Mouse (Mus musculus) ovary, postnatal 36 days (tissue): ENCODE data around the gene Nt5c2.

Source experiments
- DNase-seq: peaks from one replicate; pipeline ENCODE4 v3.0.0; 2022; ENCODE audit warnings: low spot score, mixed read lengths

Nt5c2 gene

DNA sequence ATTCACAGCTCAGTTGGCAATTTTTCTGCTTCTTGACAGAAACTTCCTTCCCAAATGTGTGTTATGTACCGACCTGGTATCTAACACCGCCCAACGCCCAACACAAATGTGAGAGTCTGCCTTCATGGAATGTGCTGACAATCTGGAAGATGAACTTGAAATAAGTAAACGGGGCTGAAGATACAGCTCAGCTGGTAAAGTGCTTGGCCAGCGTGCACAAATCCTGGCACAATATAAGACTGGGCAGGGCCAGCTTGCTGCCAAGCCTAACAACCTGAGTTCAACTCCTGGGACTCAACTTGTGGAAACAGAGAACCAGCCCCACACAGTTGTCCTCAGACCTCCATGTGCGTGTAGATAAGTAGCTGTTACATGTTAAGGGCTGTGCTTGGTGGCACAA lies 48.6 kb downstream of the Nt5c2 start:
- no peak for DNase-seq

DNA sequence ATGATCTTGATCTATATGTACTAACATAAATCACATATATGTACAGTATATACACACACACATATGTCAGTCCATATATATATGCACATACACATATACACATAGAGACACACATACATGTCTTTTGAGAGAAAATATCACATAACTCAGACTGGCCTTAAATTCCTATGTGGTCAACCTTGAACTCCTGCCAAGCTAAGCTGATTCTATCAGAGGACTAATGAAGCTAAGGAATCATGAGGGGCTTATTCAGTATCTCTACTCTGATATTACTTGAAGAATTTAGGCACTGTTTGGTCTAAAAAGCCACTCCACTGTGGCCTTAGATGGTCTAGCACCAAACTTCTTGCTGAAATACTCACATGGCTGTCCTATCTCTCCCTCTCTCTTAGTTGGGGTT lies 49.5 kb downstream of the Nt5c2 start:
- DNase-seq: no peak

DNA sequence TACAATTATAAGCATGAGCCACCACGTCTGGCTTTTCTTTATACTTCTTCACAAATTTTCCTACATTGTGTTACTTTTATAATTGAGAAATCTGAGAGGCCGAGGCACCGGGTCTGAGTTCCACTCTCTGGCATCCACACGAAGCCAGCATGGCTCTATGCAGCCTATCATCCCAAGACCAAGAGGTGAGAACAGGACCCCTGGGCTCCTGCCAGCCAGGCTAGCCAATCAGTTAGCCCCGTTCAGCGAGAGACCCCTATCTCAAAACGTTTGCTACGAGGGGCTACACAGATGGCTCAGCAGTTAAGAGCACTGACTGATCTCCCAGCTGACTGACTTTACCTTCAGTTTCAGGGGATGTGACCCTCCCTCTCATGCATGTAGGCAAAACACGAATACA lies 50.6 kb downstream of the Nt5c2 start:
- DNase-seq: no peak

DNA sequence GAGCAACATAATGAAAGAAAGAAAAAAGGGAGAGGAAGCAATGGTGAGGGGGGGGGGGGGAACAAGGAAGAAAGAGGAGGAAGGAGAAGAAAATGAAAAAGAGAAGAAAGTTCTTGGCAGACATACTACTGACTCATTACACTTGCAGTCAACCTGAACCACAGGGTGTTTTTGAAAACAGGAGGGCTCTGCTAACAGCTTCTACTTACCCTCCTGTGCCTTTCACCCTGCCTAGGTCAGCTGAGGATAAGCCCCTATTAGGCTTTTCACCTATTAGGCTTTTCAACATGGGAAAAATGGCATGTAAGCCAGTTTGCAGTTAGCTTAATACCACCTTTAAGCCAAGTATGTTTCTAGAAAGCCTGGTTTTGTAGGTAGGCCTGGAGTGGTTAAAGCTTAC lies 51.5 kb downstream of the Nt5c2 start:
- DNase-seq: no peak

DNA sequence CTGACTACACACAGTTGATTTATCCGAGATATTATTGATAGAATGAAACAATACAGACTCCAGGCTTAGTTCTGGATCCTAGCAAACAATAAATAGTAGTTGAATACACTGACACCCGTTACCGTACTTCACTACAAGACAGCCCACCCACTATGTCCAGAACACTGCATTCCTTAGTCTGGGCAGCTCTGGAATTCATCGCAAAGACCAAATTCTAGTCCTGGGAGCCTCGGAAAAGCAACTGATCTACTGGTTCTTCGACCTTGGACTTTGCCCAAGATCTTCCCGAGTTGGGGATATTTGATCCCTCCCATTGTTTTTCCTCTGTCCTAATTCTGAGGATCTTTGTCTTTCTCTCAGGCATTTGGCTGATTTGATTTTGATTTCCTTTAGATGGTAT lies 52.1 kb downstream of the Nt5c2 start:
- DNase-seq: no peak

DNA sequence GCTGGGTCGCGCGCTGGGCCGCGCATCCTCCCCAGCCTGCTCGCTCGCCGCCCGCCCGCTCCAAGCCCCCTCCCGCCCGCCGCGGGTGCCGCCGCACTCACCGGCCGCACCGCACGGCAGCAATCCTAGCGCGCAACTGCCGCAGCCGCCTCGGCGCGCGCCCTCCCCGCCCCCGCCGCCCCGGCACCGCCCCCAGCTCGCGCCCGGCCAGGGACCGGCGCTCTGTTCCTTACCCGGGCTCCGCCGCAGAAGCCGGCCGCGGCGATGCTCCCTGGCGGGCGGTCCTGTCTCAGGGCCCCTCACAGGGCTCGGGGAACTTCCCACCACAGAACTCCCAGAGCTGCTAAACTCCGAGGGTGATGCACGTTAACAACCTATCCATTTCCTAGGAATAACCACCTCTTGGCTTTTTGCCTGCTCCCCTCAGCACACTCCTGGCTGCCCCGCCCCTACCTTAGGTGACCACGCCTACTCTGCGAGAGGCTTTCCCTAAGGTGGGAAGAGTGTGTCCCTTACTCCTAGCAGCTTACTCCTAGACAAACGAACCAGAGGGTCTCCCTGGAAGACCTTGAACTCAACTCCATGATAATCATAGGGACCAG lies 52.7 kb downstream of the Nt5c2 start:
- peak; percentile 83 for DNase-seq

GRCm38 (mm10) chr19:46961652-46962051 lies 53.3 kb downstream of the Nt5c2 start:
- DNase-seq: peak; percentile 85

DNA sequence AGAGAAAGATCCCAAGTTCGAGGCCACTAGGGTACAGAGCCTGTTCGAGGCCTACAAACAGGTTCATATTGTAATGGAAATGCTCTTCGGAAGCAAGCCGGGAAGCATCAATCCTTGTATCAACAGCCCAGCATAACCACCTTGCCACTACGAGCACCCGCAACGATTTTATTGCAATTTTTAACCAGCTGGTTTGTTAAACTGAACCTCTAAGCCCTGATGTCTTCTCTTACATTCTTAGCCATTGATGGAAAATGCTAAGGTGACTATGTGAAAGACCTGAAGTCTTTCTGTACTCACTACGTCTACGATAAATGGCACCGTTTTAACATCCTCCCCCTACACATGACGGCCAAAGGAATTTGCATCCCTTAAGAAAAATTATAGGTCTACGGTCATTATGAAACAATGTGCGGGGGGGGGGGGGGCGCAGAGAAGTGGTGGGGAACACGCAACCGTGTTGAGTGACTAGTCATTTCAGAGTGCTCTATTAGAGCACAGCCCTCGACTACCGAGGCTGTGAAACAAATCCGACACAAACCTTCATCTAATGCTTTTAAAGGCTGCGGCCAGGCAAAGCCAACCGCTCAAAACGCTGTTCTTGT lies 53.8 kb downstream of the Nt5c2 start:
- DNase-seq: no peak

DNA sequence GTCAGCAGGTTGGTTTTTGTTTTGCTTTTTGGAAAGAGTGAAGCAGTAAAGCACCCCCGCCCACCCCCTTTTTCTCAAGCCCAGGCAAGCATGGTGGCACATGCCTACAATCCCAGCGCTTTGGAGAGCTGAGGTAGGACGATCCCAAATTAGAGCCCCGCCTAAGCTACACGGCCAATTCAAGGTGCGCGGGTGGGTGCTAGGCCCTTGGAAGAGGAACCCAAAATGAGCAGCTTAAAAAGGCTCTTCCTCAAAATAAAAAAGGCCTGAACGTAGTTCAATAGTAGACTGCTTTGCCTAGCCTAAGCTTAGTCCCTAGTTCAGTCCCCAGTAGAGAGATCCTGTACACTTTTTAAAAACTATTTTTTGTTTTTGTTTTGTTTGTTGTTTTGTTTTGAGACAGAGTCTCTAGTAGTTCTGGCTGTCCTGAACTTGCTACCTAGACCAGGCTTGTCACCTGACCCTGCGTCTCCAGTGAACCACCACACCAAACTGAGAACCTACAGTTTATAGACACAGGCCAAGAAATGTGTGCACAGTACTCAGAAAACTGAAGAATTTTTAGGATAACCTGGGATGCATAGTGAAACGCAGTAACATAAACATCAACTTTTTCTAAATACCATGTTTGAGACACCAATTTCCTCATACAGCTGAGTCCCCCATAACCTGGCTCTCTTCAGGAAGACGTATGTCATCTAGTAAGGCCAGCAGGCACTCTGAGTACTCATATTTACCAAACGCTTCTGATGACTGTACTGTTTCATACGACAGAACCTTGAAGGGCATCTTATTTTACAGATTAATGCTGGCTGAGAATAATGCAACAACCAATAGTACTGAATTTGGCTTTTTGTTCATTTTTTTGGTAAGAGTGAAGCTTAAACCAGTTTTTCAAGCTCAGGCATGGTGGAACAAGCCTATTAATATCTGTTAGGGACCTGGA lies 54.6 kb downstream of the Nt5c2 start:
- DNase-seq: no peak

DNA sequence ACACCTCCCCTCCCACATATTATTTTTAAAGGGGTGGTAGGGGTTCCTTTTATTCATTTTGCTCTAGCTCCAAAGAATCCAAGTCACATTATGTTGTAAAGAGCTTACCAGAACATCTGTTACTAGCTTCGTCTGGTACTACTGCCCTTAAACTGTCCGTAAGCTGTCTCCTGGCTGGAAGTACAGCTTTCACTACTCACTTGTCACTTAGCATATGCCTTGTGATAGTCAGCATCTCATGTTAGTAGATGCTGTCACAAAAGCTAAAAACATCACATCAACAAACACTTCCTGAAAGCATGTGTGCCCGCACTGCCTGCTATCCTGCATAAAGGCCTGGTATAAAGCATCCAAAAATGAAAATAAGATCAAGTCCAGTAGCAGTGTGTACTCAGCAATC lies 55.4 kb downstream of the Nt5c2 start:
- DNase-seq: no peak

DNA sequence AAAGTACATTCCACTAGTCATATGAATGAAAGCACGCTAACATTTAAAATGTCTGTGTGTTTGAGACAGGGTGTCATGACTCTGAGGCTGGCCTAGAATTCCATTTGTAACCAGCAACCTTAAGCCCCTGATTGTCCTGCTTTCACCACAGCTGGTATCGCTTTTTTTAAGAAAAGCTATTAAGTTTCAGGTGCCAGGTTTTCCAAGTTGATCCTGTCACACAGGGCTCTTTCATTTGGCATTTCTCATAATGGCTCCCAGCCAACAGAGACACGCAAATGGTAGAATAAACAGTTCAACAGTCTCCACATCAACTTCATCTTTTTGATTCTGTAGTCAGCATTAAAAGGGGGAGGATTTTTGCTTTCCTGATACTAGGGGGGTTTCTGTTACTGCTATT lies 56.4 kb downstream of the Nt5c2 start:
- DNase-seq: no peak

- no peak for DNase-seq
Observed at GRCm38 (mm10) chr19:46957971-46958370, 57.0 kb downstream of the Nt5c2 start.

DNA sequence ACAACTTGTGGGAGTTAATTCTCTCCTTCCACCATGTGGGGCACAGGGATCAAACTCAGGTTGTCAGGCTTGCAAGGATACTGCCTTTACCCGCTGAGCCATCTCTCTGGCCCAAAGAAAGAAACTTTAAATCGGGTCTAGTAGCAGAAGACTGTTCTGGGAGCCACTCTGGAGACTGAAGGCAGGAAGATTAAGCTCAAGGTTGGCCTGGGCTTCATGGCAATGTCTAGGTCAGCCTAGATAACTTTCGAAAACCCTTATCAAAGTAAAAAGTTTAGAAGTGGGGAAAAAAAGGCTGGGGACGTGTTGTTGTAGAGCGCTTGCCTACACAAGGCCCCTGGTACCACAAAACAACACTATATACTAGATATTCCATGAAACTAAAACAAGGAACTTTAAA lies 58.0 kb downstream of the Nt5c2 start:
- no peak for DNase-seq

- DNase-seq: no peak
Observed at GRCm38 (mm10) chr19:46956410-46956809, 58.5 kb downstream of the Nt5c2 start.

DNA sequence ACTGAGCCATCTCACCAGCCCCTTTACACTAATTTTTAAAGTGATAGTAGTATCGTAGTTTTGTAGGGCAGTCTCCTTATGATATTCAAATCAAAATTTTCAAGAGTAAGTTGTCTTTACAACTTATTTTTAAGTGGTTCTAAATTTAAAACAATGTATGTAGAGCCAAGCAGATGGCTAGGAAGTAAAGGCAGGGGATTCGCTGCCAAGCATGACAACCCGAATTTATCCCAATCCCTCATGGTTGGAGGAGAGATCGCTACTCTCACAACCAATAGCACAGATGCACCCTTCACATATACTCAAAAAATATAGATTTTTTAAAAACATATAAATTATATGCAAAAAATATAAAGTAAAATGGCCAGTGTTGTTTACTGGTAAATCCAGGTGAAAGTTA lies 59.3 kb downstream of the Nt5c2 start:
- DNase-seq: no peak

- no peak for DNase-seq
Observed at GRCm38 (mm10) chr19:46953536-46953935, 61.4 kb downstream of the Nt5c2 start.

GRCm38 (mm10) chr19:46952986-46953385 lies 62.0 kb downstream of the Nt5c2 start:
- DNase-seq: no peak

DNA sequence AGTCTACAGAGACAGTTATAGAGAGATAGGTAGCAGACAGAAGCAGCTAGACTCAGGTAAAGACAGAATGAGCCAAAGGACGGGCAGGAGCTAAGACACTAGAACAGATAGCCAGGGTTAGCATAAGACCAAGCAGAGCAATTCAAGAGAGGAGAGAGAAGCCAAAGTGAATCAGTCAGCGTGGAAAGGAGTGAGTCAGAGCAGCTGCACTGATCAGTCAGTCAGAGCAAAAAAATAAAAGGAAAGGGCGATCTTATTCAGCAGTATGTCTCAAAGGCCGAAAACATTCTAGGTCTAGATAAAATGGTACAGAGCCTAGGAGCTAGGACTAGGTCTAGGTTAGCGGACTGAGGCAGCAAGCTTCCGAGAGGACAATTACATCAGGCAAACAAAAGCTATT lies 70.6 kb downstream of the Nt5c2 start:
- no peak for DNase-seq

DNA sequence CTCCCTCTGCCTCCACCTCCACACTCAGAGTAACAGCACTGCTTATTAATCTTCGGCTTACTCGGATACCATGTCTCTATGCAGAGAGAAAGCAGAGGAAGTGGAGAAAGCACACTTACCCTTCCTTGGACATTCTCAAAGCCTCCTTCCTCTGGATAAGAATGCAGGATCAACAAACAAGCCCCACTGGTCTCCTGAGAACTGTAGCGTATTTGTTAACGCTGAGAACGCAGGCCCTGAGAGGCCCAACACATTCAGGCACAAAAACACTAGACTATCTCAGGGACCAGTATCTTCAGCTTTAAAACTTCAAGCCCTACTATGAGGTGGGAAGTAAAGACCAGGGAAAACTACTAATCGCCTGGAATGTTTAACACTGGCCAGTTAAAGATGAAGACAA lies 77.8 kb downstream of the Nt5c2 start:
- DNase-seq: no peak

DNA sequence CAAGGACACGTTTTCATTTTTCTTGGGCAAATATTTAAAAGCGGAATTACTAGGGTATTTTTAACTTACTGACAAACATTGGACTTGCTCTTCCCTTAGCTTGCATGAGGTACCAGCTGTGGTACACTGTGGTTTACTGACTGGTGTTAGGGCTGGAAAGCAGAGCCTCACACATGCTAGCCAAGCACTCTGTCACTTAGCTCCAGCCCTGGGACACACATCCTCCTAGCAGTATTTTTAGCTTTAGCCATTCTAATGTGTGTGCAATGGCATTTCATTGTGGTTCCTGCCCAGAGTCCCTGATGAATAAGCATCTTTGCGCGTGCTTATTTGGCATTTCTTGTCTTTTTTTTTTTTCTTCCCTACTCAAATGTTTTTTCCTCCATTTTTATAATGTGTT lies 80.9 kb downstream of the Nt5c2 start:
- DNase-seq: no peak

DNA sequence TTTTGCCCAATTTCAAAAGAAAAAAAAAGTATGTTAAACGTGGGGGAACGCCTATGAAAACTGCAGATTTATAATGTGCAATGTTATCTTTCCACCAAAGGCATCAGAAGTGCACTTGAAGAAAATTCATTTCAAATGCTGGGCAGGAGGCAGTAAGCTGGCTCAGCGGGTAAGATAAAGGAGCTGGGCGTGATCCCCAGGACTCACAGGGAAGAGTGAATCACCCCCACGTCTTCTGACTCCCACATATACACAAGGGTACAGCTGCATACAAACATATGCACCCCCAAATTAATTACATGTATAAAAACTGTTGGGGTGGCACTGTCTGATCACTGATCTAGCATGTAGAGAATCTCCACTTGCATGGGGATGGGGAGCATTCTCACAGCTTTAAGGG lies 82.3 kb downstream of the Nt5c2 start:
- DNase-seq: no peak

- DNase-seq: no peak
Observed at GRCm38 (mm10) chr19:46930026-46930425, 84.9 kb downstream of the Nt5c2 start.

GRCm38 (mm10) chr19:46929044-46929587 lies 85.8 kb downstream of the Nt5c2 start:
- DNase-seq: peak; percentile 41
